Mouse (Mus musculus): Measurements from ENCODE around the gene Ush1g. TPM values are rescaled to one million over a fixed set of nuclear protein-coding genes. Genes with fewer than 3 reads are reported as not detected.

The Ush1g gene
- polyA plus RNA-seq, 2 experiments = not detected

- H3K9me3 ChIP-seq (ENCODE audit: control insufficient read depth, low read length) = no peaks in the 10 kb centered on the region
- DNase-seq (ENCODE audit: low spot score) = no peak
- peaks cover 6% of the 10 kb centered on the region; the same call in 1 of the 2 replicates for H3K36me3 ChIP-seq (ENCODE audit: control insufficient read depth, insufficient read depth, low read length)
- ATAC-seq (ENCODE audit: low FRiP score, low read depth) = no peak
- H3K9ac ChIP-seq (ENCODE audit: low read depth, low read length, severe bottlenecking) = no peak overlapping the region
- H3K4me2 ChIP-seq (replicated peaks; ENCODE audit: low read depth, low read length, severe bottlenecking) = peak overlapping the region; percentile 85
- TF ChIP-seq POLR2A (IDR thresholded peaks at IDR 0.05; ENCODE audit: borderline replicate concordance, extremely low read depth, insufficient read depth, insufficient read length) = no peak
- H3K27me3 ChIP-seq (ENCODE audit: control insufficient read depth, insufficient read depth, low read length) = no peaks in the 10 kb centered on the region
- H3K4me3 ChIP-seq (replicated peaks; ENCODE audit: low read length) = peak overlapping the region; percentile 59
- 65% methylated on average over 3 of the region's 3 CpGs for WGBS
- no peak overlapping the region for H3K27ac ChIP-seq (replicated peaks; ENCODE audit: low read depth, low read length)
- peaks cover 14% of the 10 kb centered on the region for H3K4me1 ChIP-seq (ENCODE audit: control insufficient read depth, insufficient read depth, low read length)
Measured at GRCm38 (mm10) chr11:115275954-115276353, 45.9 kb downstream of the Ush1g start.

GRCm38 (mm10) chr11:115275509-115275908 is 46.3 kb downstream of the Ush1g start:
- H3K9me3 ChIP-seq (ENCODE audit: control insufficient read depth, low read length) = no peaks in the 10 kb centered on the region
- H3K36me3 ChIP-seq (ENCODE audit: control insufficient read depth, insufficient read depth, low read length) = peaks cover 6% of the 10 kb centered on the region; the same call in 1 of the 2 replicates
- ATAC-seq (ENCODE audit: low FRiP score, low read depth) (no peak), DNase-seq (ENCODE audit: low spot score) (no peak)
- no peak for TF ChIP-seq POLR2A (IDR thresholded peaks at IDR 0.05; ENCODE audit: borderline replicate concordance, extremely low read depth, insufficient read depth, insufficient read length)
- 82% methylated on average over 6 of the region's 6 CpGs for WGBS
- H3K4me1 ChIP-seq (ENCODE audit: control insufficient read depth, insufficient read depth, low read length) = peaks cover 14% of the 10 kb centered on the region
- peak overlapping the region; percentile 59; the same call in 1 of the 2 replicates for H3K4me3 ChIP-seq (replicated peaks; ENCODE audit: low read length)
- no peak overlapping the region for H3K9ac ChIP-seq (ENCODE audit: low read depth, low read length, severe bottlenecking)
- no peak overlapping the region for H3K27ac ChIP-seq (replicated peaks; ENCODE audit: low read depth, low read length)
- no peak overlapping the region for H3K4me2 ChIP-seq (replicated peaks; ENCODE audit: low read depth, low read length, severe bottlenecking)
- H3K27me3 ChIP-seq (ENCODE audit: control insufficient read depth, insufficient read depth, low read length) = no peaks in the 10 kb centered on the region

- no peak for TF ChIP-seq POLR2A (IDR thresholded peaks at IDR 0.05; ENCODE audit: borderline replicate concordance, extremely low read depth, insufficient read depth, insufficient read length)
- Histone ChIP-seq H3K9me3 (ENCODE audit: control insufficient read depth, low read length) (no peaks in the 10 kb centered on the region), H3K4me3 (replicated peaks; ENCODE audit: low read length) (no peak overlapping the region), H3K27me3 (ENCODE audit: control insufficient read depth, insufficient read depth, low read length) (no peaks in the 10 kb centered on the region), H3K27ac (replicated peaks; ENCODE audit: low read depth, low read length) (no peak overlapping the region), H3K9ac (ENCODE audit: low read depth, low read length, severe bottlenecking) (no peak overlapping the region), H3K36me3 (ENCODE audit: control insufficient read depth, insufficient read depth, low read length) (peaks cover 6% of the 10 kb centered on the region; the same call in 1 of the 2 replicates), H3K4me2 (replicated peaks; ENCODE audit: low read depth, low read length, severe bottlenecking) (no peak overlapping the region), H3K4me1 (ENCODE audit: control insufficient read depth, insufficient read depth, low read length) (peaks cover 14% of the 10 kb centered on the region)
- no peak for DNase-seq (ENCODE audit: low spot score)
- WGBS = 87% methylated on average over 6 of the region's 6 CpGs
- ATAC-seq (ENCODE audit: low FRiP score, low read depth) = no peak
Measured at GRCm38 (mm10) chr11:115274771-115275170, 47.1 kb downstream of the Ush1g start.

- WGBS = 91% methylated on average over 7 of the region's 7 CpGs
- no peaks in the 10 kb centered on the region for H3K9me3 ChIP-seq (ENCODE audit: control insufficient read depth, low read length)
- ATAC-seq (ENCODE audit: low FRiP score, low read depth) = no peak
- H3K4me1 ChIP-seq (ENCODE audit: control insufficient read depth, insufficient read depth, low read length) = peaks cover 14% of the 10 kb centered on the region
- DNase-seq (ENCODE audit: low spot score) = no peak
- no peaks in the 10 kb centered on the region for H3K27me3 ChIP-seq (ENCODE audit: control insufficient read depth, insufficient read depth, low read length)
- no peak overlapping the region for H3K4me3 ChIP-seq (replicated peaks; ENCODE audit: low read length)
- no peak for TF ChIP-seq POLR2A (IDR thresholded peaks at IDR 0.05; ENCODE audit: borderline replicate concordance, extremely low read depth, insufficient read depth, insufficient read length)
- no peak overlapping the region for H3K4me2 ChIP-seq (replicated peaks; ENCODE audit: low read depth, low read length, severe bottlenecking)
- H3K36me3 ChIP-seq (ENCODE audit: control insufficient read depth, insufficient read depth, low read length) = peaks cover 8% of the 10 kb centered on the region
- H3K27ac ChIP-seq (replicated peaks; ENCODE audit: low read depth, low read length) = no peak overlapping the region
- no peak overlapping the region for H3K9ac ChIP-seq (ENCODE audit: low read depth, low read length, severe bottlenecking)
Measured at GRCm38 (mm10) chr11:115274178-115274577, 47.7 kb downstream of the Ush1g start.

GRCm38 (mm10) chr11:115273735-115274134 is 48.1 kb downstream of the Ush1g start:
- 66% methylated on average over 7 of the region's 7 CpGs for WGBS
- DNase-seq (ENCODE audit: low spot score) = no peak
- peaks cover 12% of the 10 kb centered on the region for H3K36me3 ChIP-seq (ENCODE audit: control insufficient read depth, insufficient read depth, low read length)
- no peak overlapping the region for H3K9ac ChIP-seq (ENCODE audit: low read depth, low read length, severe bottlenecking)
- no peak overlapping the region for H3K4me3 ChIP-seq (replicated peaks; ENCODE audit: low read length)
- H3K27ac ChIP-seq (replicated peaks; ENCODE audit: low read depth, low read length) = no peak overlapping the region
- H3K27me3 ChIP-seq (ENCODE audit: control insufficient read depth, insufficient read depth, low read length) = 0 out of 2 replicates have a peak, but pooled peaks cover under 1% of the 10 kb centered on the region
- no peak for ATAC-seq (ENCODE audit: low FRiP score, low read depth)
- no peak for TF ChIP-seq POLR2A (IDR thresholded peaks at IDR 0.05; ENCODE audit: borderline replicate concordance, extremely low read depth, insufficient read depth, insufficient read length)
- H3K4me1 ChIP-seq (ENCODE audit: control insufficient read depth, insufficient read depth, low read length) = peaks cover 14% of the 10 kb centered on the region
- no peaks in the 10 kb centered on the region for H3K9me3 ChIP-seq (ENCODE audit: control insufficient read depth, low read length)
- no peak overlapping the region for H3K4me2 ChIP-seq (replicated peaks; ENCODE audit: low read depth, low read length, severe bottlenecking)
